Mouse (Mus musculus) liver, embryonic 14.5 days (tissue): ENCODE results near the gene Atxn1.

Source experiments
- CTCF ChIP-seq: IDR thresholded peaks from 2 replicates; pipeline ENCODE4 v1.5.1; 2016; ENCODE audit warnings: antibody characterized with exemption, low read depth, control low read depth
- EP300 ChIP-seq: IDR thresholded peaks from 2 replicates; pipeline ENCODE4 v1.6.1; 2016; ENCODE audit warnings: antibody characterized with exemption, low read depth

DNA sequence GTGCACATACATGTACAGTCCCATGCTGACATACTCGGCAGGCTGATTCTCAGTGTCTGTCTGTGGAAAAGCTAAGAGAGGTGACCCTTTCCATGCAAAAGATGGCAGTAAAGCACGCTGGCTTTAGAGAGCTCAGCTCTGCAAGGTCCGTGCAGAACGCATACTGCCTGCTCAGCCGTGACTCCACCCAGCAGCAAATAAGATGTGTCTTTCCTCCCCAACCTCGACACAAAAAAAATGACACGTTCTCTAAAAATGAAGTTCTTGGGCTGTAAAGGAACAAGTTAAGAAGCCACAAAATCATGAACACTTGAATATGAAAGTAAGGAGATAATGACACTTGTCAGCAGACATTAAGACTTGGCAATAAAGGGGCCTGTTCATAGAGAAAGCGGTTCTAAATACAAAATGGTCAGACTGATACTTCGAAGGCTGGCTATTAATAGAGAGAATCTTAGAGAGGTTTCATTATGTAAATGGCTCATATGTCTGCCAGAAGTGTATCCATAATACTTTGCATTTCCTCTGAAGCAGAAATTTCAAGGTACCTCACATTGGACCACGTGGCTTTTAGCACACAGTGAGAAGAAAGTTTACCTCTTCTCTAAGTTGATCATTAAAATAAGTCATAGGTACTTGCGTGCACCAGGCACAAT is 132.0 kb downstream of the Atxn1 start:
- no peak for TF ChIP-seq CTCF
- no peak for TF ChIP-seq EP300
